ENCODE assay signal across 11 mouse cellular contexts in genomic region chr2:144677229-144677571, GRCm38 (mm10).
DNase-seq lines count a peak whose midpoint lies in the region; ATAC-seq and TF ChIP-seq lines count a peak whose summit lies in the region.
"Had no signal": no experiment of that assay in that cellular context is flagged by ENCODE, and none has a peak within 500 bp of the region (broad histone marks: within the 10 kb centered on the region; RNA-seq: fewer than 3 reads in every experiment).

No protein-coding gene starts in this region.

- H3K36me3 ChIP-seq in heart, embryonic 16.5 days (ENCODE audit: control insufficient read depth, insufficient read depth), result no peaks in the 10 kb centered on the region
- no peaks in the 10 kb centered on the region for H3K36me3 ChIP-seq in hindbrain, embryonic 11.5 days (ENCODE audit: control insufficient read depth, insufficient read depth, low read length)
- H3K36me3 ChIP-seq in midbrain, embryonic 16.5 days (ENCODE audit: control insufficient read depth, insufficient read depth, low read length), result no peaks in the 10 kb centered on the region
- H3K36me3 ChIP-seq in liver, postnatal 0 days (replicated peaks; ENCODE audit: insufficient read depth, low read length), result no peaks in the 10 kb centered on the region

- ATAC-seq in heart, embryonic 16.5 days (replicated peaks; ENCODE audit: extremely low read depth, insufficient read depth, low FRiP score), result peak; percentile 41
- peak; percentile 48; the same call in 1 of the 2 replicates for ATAC-seq in hindbrain, embryonic 11.5 days (ENCODE audit: low FRiP score)
- peak; percentile 40 for ATAC-seq in midbrain, embryonic 16.5 days
- ATAC-seq in liver, postnatal 0 days, result no peak

- no peak overlapping the region for H3K9ac ChIP-seq in heart, embryonic 16.5 days (ENCODE audit: low read length)
- H3K9ac ChIP-seq in hindbrain, embryonic 11.5 days (ENCODE audit: low read depth, low read length), result no peak overlapping the region
- no peak overlapping the region for H3K9ac ChIP-seq in midbrain, embryonic 16.5 days (ENCODE audit: low read depth, low read length)
- no peak overlapping the region for H3K9ac ChIP-seq in liver, postnatal 0 days (replicated peaks)

- no peak overlapping the region for H3K27ac ChIP-seq in heart, embryonic 16.5 days (ENCODE audit: low read length)
- no peak overlapping the region for H3K27ac ChIP-seq in hindbrain, embryonic 11.5 days (ENCODE audit: low read depth, low read length)
- no peak overlapping the region for H3K27ac ChIP-seq in midbrain, embryonic 16.5 days (ENCODE audit: low read length)
- H3K27ac ChIP-seq in liver, postnatal 0 days (ENCODE audit: low read depth), result no peak overlapping the region

- TF ChIP-seq EP300 in liver, postnatal 0 days (IDR thresholded peaks at IDR 0.05; ENCODE audit: low read depth), result no peak

- H3K9me3 ChIP-seq in heart, embryonic 16.5 days (replicated peaks; ENCODE audit: control insufficient read depth, low read length), result no peaks in the 10 kb centered on the region
- H3K9me3 ChIP-seq in hindbrain, embryonic 11.5 days (ENCODE audit: control insufficient read depth, low read length), result no peaks in the 10 kb centered on the region
- no peaks in the 10 kb centered on the region for H3K9me3 ChIP-seq in midbrain, embryonic 16.5 days (replicated peaks; ENCODE audit: control insufficient read depth, low read length, poor library complexity, severe bottlenecking)
- H3K9me3 ChIP-seq in liver, postnatal 0 days (ENCODE audit: low read length), result no peaks in the 10 kb centered on the region

- no peaks in the 10 kb centered on the region for H3K27me3 ChIP-seq in heart, embryonic 16.5 days (ENCODE audit: control insufficient read depth, insufficient read depth, low read length)
- no peaks in the 10 kb centered on the region for H3K27me3 ChIP-seq in hindbrain, embryonic 11.5 days (ENCODE audit: control insufficient read depth, insufficient read depth, low read length)
- no peaks in the 10 kb centered on the region for H3K27me3 ChIP-seq in midbrain, embryonic 16.5 days (ENCODE audit: control insufficient read depth, insufficient read depth, low read depth, low read length)
- no peaks in the 10 kb centered on the region for H3K27me3 ChIP-seq in liver, postnatal 0 days (ENCODE audit: insufficient read depth, low read length)

- no peak overlapping the region for H3K4me3 ChIP-seq in heart, embryonic 16.5 days (ENCODE audit: low read length)
- H3K4me3 ChIP-seq in hindbrain, embryonic 11.5 days (ENCODE audit: low read depth, low read length), result no peak overlapping the region
- no peak overlapping the region for H3K4me3 ChIP-seq in midbrain, embryonic 16.5 days (ENCODE audit: low read depth, low read length)
- H3K4me3 ChIP-seq in liver, postnatal 0 days (ENCODE audit: low read depth, low read length), result no peak overlapping the region
- H3K4me3 ChIP-seq: myocyte had no signal

- TF ChIP-seq CTCF in liver, postnatal 0 days (IDR thresholded peaks at IDR 0.05; ENCODE audit: low read depth), result no peak

- DNase-seq in heart, postnatal 4 days, result no peak
- DNase-seq in cerebellum, postnatal 14 days, result peak; percentile 19 to 36
- no peak for DNase-seq in hindbrain, embryonic 11.5 days (ENCODE audit: low spot score)
- DNase-seq in embryo, embryonic 9.5 days (ENCODE audit: extremely low spot score), result no peak
- DNase-seq in thymus, postnatal 36 days, result no peak
- DNase-seq in liver, postnatal 0 days, result no peak
- DNase-seq: kidney, postnatal 14 days; thymus, adult 18-20 months had no signal

- 65% methylated on average over 2 of the region's 2 CpGs for WGBS in heart, embryonic 16.5 days
- WGBS in hindbrain, embryonic 11.5 days, result 69% methylated on average over 2 of the region's 2 CpGs
- 59% methylated on average over 2 of the region's 2 CpGs for WGBS in midbrain, embryonic 16.5 days
- WGBS in liver, postnatal 0 days (ENCODE audit: insufficient replicate concordance), result 74% methylated on average over 2 of the region's 2 CpGs

- no peak overlapping the region for H3K4me2 ChIP-seq in heart, embryonic 16.5 days (ENCODE audit: low read depth, low read length)
- no peak overlapping the region for H3K4me2 ChIP-seq in hindbrain, embryonic 11.5 days (replicated peaks; ENCODE audit: low read depth, low read length)
- no peak overlapping the region for H3K4me2 ChIP-seq in midbrain, embryonic 16.5 days (ENCODE audit: low read length)
- no peak overlapping the region for H3K4me2 ChIP-seq in liver, postnatal 0 days (ENCODE audit: low read depth, low read length)

- peaks cover 8% of the 10 kb centered on the region for H3K4me1 ChIP-seq in heart, embryonic 16.5 days (ENCODE audit: control insufficient read depth, insufficient read depth, low read length)
- peaks cover 2% of the 10 kb centered on the region for H3K4me1 ChIP-seq in hindbrain, embryonic 11.5 days (replicated peaks; ENCODE audit: control insufficient read depth, insufficient read depth, low read length)
- H3K4me1 ChIP-seq in midbrain, embryonic 16.5 days (ENCODE audit: control insufficient read depth, insufficient read depth, low read length), result peaks cover 17% of the 10 kb centered on the region
- no peaks in the 10 kb centered on the region for H3K4me1 ChIP-seq in liver, postnatal 0 days (ENCODE audit: insufficient read depth)

Comparison
In these comparisons a context has a peak if more than half of its experiments do, and no peak if none do; other contexts are left out.
1. DNase-seq: peak in cerebellum, postnatal 14 days (2 of 2); none in heart, postnatal 4 days (single experiment), hindbrain, embryonic 11.5 days (single experiment), embryo, embryonic 9.5 days (single experiment), thymus, postnatal 36 days (0 of 2) and liver, postnatal 0 days (single experiment).